Mouse (Mus musculus) midbrain, embryonic 14.5 days (tissue): ENCODE data around the gene Lrba. TPM values are rescaled to one million over a fixed set of nuclear protein-coding genes. Genes with fewer than 3 reads are reported as not detected.

ENCODE experiments used
- ATAC-seq: fragments of 200-750 bp; cut with Nextera tagmentation; 2 replicates; pipeline ENCODE4 v1.8.0; 2017; ENCODE audit warnings: moderate number of reproducible peaks, moderate library complexity; ENCODE audit not compliant: low FRiP score, low TSS enrichment
- DNase-seq: peaks from one replicate; pipeline ENCODE4 v3.0.0-alpha.2; 2015
- H3K27ac ChIP-seq: fragments of 300-500 bp; sonication (generic); replicated peaks from 2 replicates; pipeline ENCODE4 v1.5.1; 2014; ENCODE audit warnings: mild to moderate bottlenecking, low read depth, low read length, moderate library complexity
- H3K27me3 ChIP-seq: fragments of 300-500 bp; sonication (generic); 2 replicates; pipeline ENCODE4 v1.6.1; 2014; ENCODE audit warnings: low read length, control low read depth, mixed read lengths; ENCODE audit not compliant: control insufficient read depth, insufficient read depth
- H3K36me3 ChIP-seq: fragments of 300-500 bp; sonication (generic); 2 replicates; pipeline ENCODE4 v1.6.1; 2014; ENCODE audit warnings: low read length, control low read depth; ENCODE audit not compliant: control insufficient read depth, insufficient read depth
- H3K4me1 ChIP-seq: fragments of 300-500 bp; sonication (generic); 2 replicates; pipeline ENCODE4 v1.6.1; 2014; ENCODE audit warnings: mild to moderate bottlenecking, antibody characterized with exemption, low read length, control low read depth; ENCODE audit not compliant: control insufficient read depth, insufficient read depth
- H3K4me2 ChIP-seq: fragments of 300-500 bp; sonication (generic); 2 replicates; pipeline ENCODE4 v1.6.1; 2014; ENCODE audit warnings: mild to moderate bottlenecking, low read length, moderate library complexity
- H3K4me3 ChIP-seq: fragments of 300-500 bp; sonication (generic); replicated peaks from 2 replicates; pipeline ENCODE4 v1.5.1; 2014; ENCODE audit warnings: low read depth, low read length
- H3K9ac ChIP-seq: fragments of 300-500 bp; sonication (generic); replicated peaks from 2 replicates; pipeline ENCODE4 v1.6.1; 2014; ENCODE audit warnings: mild to moderate bottlenecking, low read length, moderate library complexity
- H3K9me3 ChIP-seq: fragments of 300-500 bp; sonication (generic); 2 replicates; pipeline ENCODE4 v1.6.1; 2016; ENCODE audit warnings: low read length, control low read depth, mixed read lengths; ENCODE audit not compliant: control insufficient read depth
- WGBS: fragments of 180-500 bp; shearing (Covaris S2); extraction: QIAGEN DNeasy Blood & Tissue Kit; methylation state at CpG from one replicate; pipeline ENCODE4 v1.1.7; 2014; 5-methylcytosine and 5-hydroxymethylcytosine counted together
- polyA plus RNA-seq: library from polyadenylated mRNA; unstranded; fragments of >200 nt; fragmentation: Nextera tagmentation; extraction: Ambion mirVana; gene quantifications from 2 replicates; pipeline ENCODE4 v1.2.1, GENCODE M21; 2014

The Lrba gene
- polyA plus RNA-seq, 1 experiment from 2014 or later, result 10.2 TPM

GRCm38 (mm10) chr3:86231532-86232086, 7.1 kb downstream of the Lrba start:
- no peak overlapping the region for H3K27ac ChIP-seq
- 68% methylated on average over 1 of the region's 1 CpGs for WGBS
- H3K4me3 ChIP-seq, result no peak overlapping the region
- DNase-seq, result no peak
- no peak overlapping the region for H3K9ac ChIP-seq
- H3K9me3 ChIP-seq, result no peaks in the 10 kb centered on the region
- H3K36me3 ChIP-seq, result no peaks in the 10 kb centered on the region
- no peak overlapping the region for H3K4me2 ChIP-seq
- no peak for ATAC-seq
- no peaks in the 10 kb centered on the region for H3K27me3 ChIP-seq
- no peaks in the 10 kb centered on the region; the same call in 1 of the 2 replicates for H3K4me1 ChIP-seq

GRCm38 (mm10) chr3:86247193-86247592, 22.7 kb downstream of the Lrba start:
- H3K36me3 ChIP-seq, result no peaks in the 10 kb centered on the region
- no peaks in the 10 kb centered on the region for H3K9me3 ChIP-seq
- H3K4me3 ChIP-seq, result no peak overlapping the region
- no peak overlapping the region for H3K9ac ChIP-seq
- DNase-seq (no peak), ATAC-seq (no peak)
- H3K27me3 ChIP-seq, result no peaks in the 10 kb centered on the region
- no peaks in the 10 kb centered on the region for H3K4me1 ChIP-seq
- 74% methylated on average over 8 of the region's 8 CpGs for WGBS
- H3K4me2 ChIP-seq, result no peak overlapping the region
- H3K27ac ChIP-seq, result no peak overlapping the region

GRCm38 (mm10) chr3:86251212-86251611, 26.7 kb downstream of the Lrba start:
- Histone ChIP-seq H3K27ac (no peak overlapping the region), H3K27me3 (no peaks in the 10 kb centered on the region), H3K4me1 (no peaks in the 10 kb centered on the region), H3K4me3 (no peak overlapping the region), H3K36me3 (no peaks in the 10 kb centered on the region), H3K4me2 (no peak overlapping the region), H3K9ac (no peak overlapping the region), H3K9me3 (no peaks in the 10 kb centered on the region)
- no peak for ATAC-seq
- DNase-seq, result no peak
- 79% methylated on average over 1 of the region's 1 CpGs for WGBS

- no peaks in the 10 kb centered on the region for H3K36me3 ChIP-seq
- no peaks in the 10 kb centered on the region for H3K9me3 ChIP-seq
- no peak overlapping the region for H3K4me3 ChIP-seq
- H3K9ac ChIP-seq, result no peak overlapping the region
- no peaks in the 10 kb centered on the region for H3K27me3 ChIP-seq
- DNase-seq, result no peak
- no peak overlapping the region for H3K4me2 ChIP-seq
- H3K4me1 ChIP-seq, result no peaks in the 10 kb centered on the region
- ATAC-seq, result no peak
- H3K27ac ChIP-seq, result no peak overlapping the region
Observed at GRCm38 (mm10) chr3:86252588-86252987, 28.1 kb downstream of the Lrba start.

- no peaks in the 10 kb centered on the region for H3K4me1 ChIP-seq
- no peak for ATAC-seq
- H3K27ac ChIP-seq, result no peak overlapping the region
- no peaks in the 10 kb centered on the region for H3K9me3 ChIP-seq
- H3K9ac ChIP-seq, result no peak overlapping the region
- WGBS, result 88% methylated on average over 3 of the region's 3 CpGs
- H3K4me2 ChIP-seq, result no peak overlapping the region
- H3K27me3 ChIP-seq, result no peaks in the 10 kb centered on the region
- H3K4me3 ChIP-seq, result no peak overlapping the region
- DNase-seq, result no peak
- no peaks in the 10 kb centered on the region for H3K36me3 ChIP-seq
Observed at GRCm38 (mm10) chr3:86253071-86253470, 28.6 kb downstream of the Lrba start.

GRCm38 (mm10) chr3:86253791-86254190, 29.3 kb downstream of the Lrba start:
- Histone ChIP-seq H3K36me3 (no peaks in the 10 kb centered on the region), H3K27me3 (no peaks in the 10 kb centered on the region), H3K27ac (no peak overlapping the region), H3K9me3 (no peaks in the 10 kb centered on the region), H3K9ac (no peak overlapping the region), H3K4me3 (no peak overlapping the region), H3K4me2 (no peak overlapping the region), H3K4me1 (no peaks in the 10 kb centered on the region)
- ATAC-seq, result no peak
- 71% methylated on average over 1 of the region's 1 CpGs for WGBS
- DNase-seq, result no peak

- Histone ChIP-seq H3K27ac (0 out of 2 replicates have a peak overlapping the region, but pooled peaks have one; percentile 20), H3K4me1 (no peaks in the 10 kb centered on the region), H3K9ac (no peak overlapping the region), H3K27me3 (no peaks in the 10 kb centered on the region), H3K4me3 (no peak overlapping the region), H3K9me3 (no peaks in the 10 kb centered on the region), H3K4me2 (no peak overlapping the region), H3K36me3 (no peaks in the 10 kb centered on the region)
- 4% methylated on average over 1 of the region's 1 CpGs for WGBS
- peak; percentile 62; the same call in 1 of the 2 replicates for ATAC-seq
- DNase-seq, result peak; percentile 88
Observed at GRCm38 (mm10) chr3:86268074-86268702, 43.7 kb downstream of the Lrba start.

GRCm38 (mm10) chr3:86275651-86276050, 51.2 kb downstream of the Lrba start:
- Histone ChIP-seq H3K4me1 (no peaks in the 10 kb centered on the region), H3K27ac (no peak overlapping the region), H3K9ac (no peak overlapping the region), H3K36me3 (no peaks in the 10 kb centered on the region), H3K27me3 (no peaks in the 10 kb centered on the region), H3K4me3 (no peak overlapping the region), H3K4me2 (no peak overlapping the region), H3K9me3 (no peaks in the 10 kb centered on the region)
- ATAC-seq (no peak), DNase-seq (no peak)
- WGBS, result 66% methylated on average over 1 of the region's 1 CpGs

GRCm38 (mm10) chr3:86291326-86291725, 66.8 kb downstream of the Lrba start:
- Histone ChIP-seq H3K4me2 (no peak overlapping the region), H3K36me3 (no peaks in the 10 kb centered on the region)
- 51% methylated on average over 8 of the region's 8 CpGs for WGBS

More at GRCm38 (mm10) chr3:86291326-86291725, 66.8 kb downstream of the Lrba start:
- ATAC-seq (no peak), DNase-seq (peak; percentile 20)
- Histone ChIP-seq H3K4me1 (no peaks in the 10 kb centered on the region), H3K4me3 (no peak overlapping the region), H3K9ac (no peak overlapping the region), H3K9me3 (no peaks in the 10 kb centered on the region), H3K27me3 (no peaks in the 10 kb centered on the region), H3K27ac (no peak overlapping the region)
